Mouse (Mus musculus): ENCODE data around the gene Notch3. TPM values are rescaled to one million over a fixed set of nuclear protein-coding genes. Genes with fewer than 3 reads are reported as not detected.
"Not testable (repeated sequence)": the region's sequence is repeated elsewhere in the genome, so short reads cannot be mapped to it uniquely, and the experiment has no call there.

The Notch3 gene
- polyA plus RNA-seq (2012; rRNA removed) (0.55 and 0.66 TPM in 2 replicates), polyA plus RNA-seq (2014; fragmentation: Nextera tagmentation; extraction: Ambion mirVana) (0.22 and 0.30 TPM in 2 replicates)

GRCm38 (mm10) chr17:32166687-32167086, at the start of gene Notch3:
Gene Notch3, minus strand, starts transcription at chr17:32166852.
- no peaks in the 10 kb centered on the region for H3K9me3 ChIP-seq (ENCODE audit: control insufficient read depth, low read length)
- peak within 1 kb of the TSS; percentile 51 to 53 for H3K4me3 ChIP-seq (ENCODE audit: insufficient read depth in 1 of 2, low read depth in 2 of 2, low read length in 2 of 2)
- DNase-seq (ENCODE audit: low read depth in 3 of 3, low spot score in 3 of 3): no peak
- H3K9ac ChIP-seq (replicated peaks): no peak within 1 kb of the TSS; the same call in 1 of the 2 replicates
- ATAC-seq (ENCODE audit: insufficient read depth): peak; percentile 26; the same call in 1 of the 2 replicates
- H3K4me1 ChIP-seq (replicated peaks; ENCODE audit: control insufficient read depth in 2 of 2, insufficient read depth in 2 of 2, low read length in 1 of 2): peaks cover 11 to 14% of the 10 kb centered on the region in 2 experiments
- no peak for TF ChIP-seq CTCF (IDR thresholded peaks at IDR 0.05; ENCODE audit: low read depth)
- no peak for TF ChIP-seq EP300 (IDR thresholded peaks at IDR 0.05; ENCODE audit: low read depth)
- peaks cover 51% of the 10 kb centered on the region for H3K27me3 ChIP-seq (ENCODE audit: control insufficient read depth, insufficient read depth, low read length)
- no peaks in the 10 kb centered on the region for H3K36me3 ChIP-seq (replicated peaks; ENCODE audit: control insufficient read depth, insufficient read depth, low read depth)
- peak within 1 kb of the TSS; percentile 71 for H3K4me2 ChIP-seq (ENCODE audit: low read depth)
- H3K27ac ChIP-seq: no peak within 1 kb of the TSS
- WGBS (ENCODE audit: insufficient replicate concordance): 2% methylated on average over 38 of the region's 39 CpGs

DNA sequence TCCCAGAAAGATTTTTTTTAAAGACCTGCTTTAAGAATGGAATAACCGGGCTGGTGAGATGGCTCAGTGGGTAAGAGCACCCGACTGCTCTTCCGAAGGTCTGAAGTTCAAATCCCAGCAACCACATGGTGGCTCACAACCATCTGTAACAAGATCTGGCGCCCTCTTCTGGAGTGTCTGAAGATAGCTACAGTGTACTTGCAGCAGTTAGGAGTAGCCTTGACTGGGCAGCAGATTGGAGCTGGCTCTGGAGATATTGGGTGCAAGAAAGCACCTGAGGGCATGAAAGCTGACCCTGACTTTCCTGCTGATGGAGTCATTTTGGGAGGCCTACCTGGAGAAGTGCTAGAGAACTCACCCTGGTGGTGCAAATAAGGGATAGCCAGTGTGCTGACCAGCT, 48.9 kb upstream of the Notch3 start:
- not testable (repeated sequence) for H3K27me3 ChIP-seq (ENCODE audit: control insufficient read depth, insufficient read depth, low read length); H3K4me2 ChIP-seq (ENCODE audit: low read depth); H3K4me3 ChIP-seq (ENCODE audit: insufficient read depth in 1 of 2, low read depth in 2 of 2, low read length in 2 of 2); DNase-seq (ENCODE audit: low read depth in 3 of 3, low spot score in 3 of 3); H3K27ac ChIP-seq; H3K9ac ChIP-seq (replicated peaks); H3K9me3 ChIP-seq (ENCODE audit: control insufficient read depth, low read length); H3K4me1 ChIP-seq (replicated peaks; ENCODE audit: control insufficient read depth in 2 of 2, insufficient read depth in 2 of 2, low read length in 1 of 2)
- peaks cover 72% of the 10 kb centered on the region for H3K36me3 ChIP-seq (replicated peaks; ENCODE audit: control insufficient read depth, insufficient read depth, low read depth)
- TF ChIP-seq CTCF (IDR thresholded peaks at IDR 0.05; ENCODE audit: low read depth): peak; percentile 57
- peak; percentile 23; the same call in 1 of the 2 replicates for ATAC-seq (ENCODE audit: insufficient read depth)
- 74% methylated on average over 4 of the region's 4 CpGs for WGBS (ENCODE audit: insufficient replicate concordance)

DNA sequence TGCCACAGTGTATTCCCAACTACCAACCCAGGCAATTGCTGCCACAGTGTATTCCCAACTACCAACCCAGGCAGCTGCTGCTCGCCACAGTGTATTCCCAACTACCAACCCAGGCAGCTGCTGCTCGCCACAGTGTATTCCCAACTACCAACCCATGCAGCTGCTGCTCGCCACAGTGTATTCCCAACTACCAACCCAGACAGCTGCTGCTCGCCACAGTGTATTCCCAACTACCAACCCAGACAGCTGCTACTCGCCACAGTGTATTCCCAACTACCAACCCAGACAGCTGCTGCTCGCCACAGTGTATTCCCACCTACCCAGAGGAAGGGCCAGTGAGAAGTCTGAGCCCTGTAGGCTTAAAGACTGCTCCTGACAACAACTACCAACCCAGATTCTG, 44.9 kb upstream of the Notch3 start:
- H3K4me1 ChIP-seq (replicated peaks; ENCODE audit: control insufficient read depth in 2 of 2, insufficient read depth in 2 of 2, low read length in 1 of 2); H3K4me2 ChIP-seq (ENCODE audit: low read depth); H3K27me3 ChIP-seq (ENCODE audit: control insufficient read depth, insufficient read depth, low read length); H3K4me3 ChIP-seq (ENCODE audit: insufficient read depth in 1 of 2, low read depth in 2 of 2, low read length in 2 of 2); DNase-seq (ENCODE audit: low read depth in 3 of 3, low spot score in 3 of 3); ATAC-seq (ENCODE audit: insufficient read depth); H3K9ac ChIP-seq (replicated peaks); H3K9me3 ChIP-seq (ENCODE audit: control insufficient read depth, low read length); H3K27ac ChIP-seq: not testable (repeated sequence)
- H3K36me3 ChIP-seq (replicated peaks; ENCODE audit: control insufficient read depth, insufficient read depth, low read depth): peaks cover 81% of the 10 kb centered on the region
- 94% methylated on average over 6 of the region's 6 CpGs for WGBS (ENCODE audit: insufficient replicate concordance)

GRCm38 (mm10) chr17:32209752-32210151, 43.1 kb upstream of the Notch3 start:
- DNase-seq (ENCODE audit: low read depth in 3 of 3, low spot score in 3 of 3) (peak in 1 of 3 experiments; percentile 24), ATAC-seq (ENCODE audit: insufficient read depth) (no peak)
- TF ChIP-seq CTCF (IDR thresholded peaks at IDR 0.05; ENCODE audit: low read depth) (peak; percentile 88), EP300 (IDR thresholded peaks at IDR 0.05; ENCODE audit: low read depth) (no peak)
- H3K4me3 ChIP-seq (ENCODE audit: insufficient read depth in 1 of 2, low read depth in 2 of 2, low read length in 2 of 2): no peak overlapping the region
- H3K9ac ChIP-seq (replicated peaks): no peak overlapping the region
- no peaks in the 10 kb centered on the region for H3K4me1 ChIP-seq (replicated peaks; ENCODE audit: control insufficient read depth in 2 of 2, insufficient read depth in 2 of 2, low read length in 1 of 2)
- WGBS (ENCODE audit: insufficient replicate concordance): 74% methylated on average over 3 of the region's 3 CpGs
- H3K4me2 ChIP-seq (ENCODE audit: low read depth): no peak overlapping the region
- no peak overlapping the region for H3K27ac ChIP-seq
- H3K36me3 ChIP-seq (replicated peaks; ENCODE audit: control insufficient read depth, insufficient read depth, low read depth): peaks cover 90% of the 10 kb centered on the region
- no peaks in the 10 kb centered on the region for H3K27me3 ChIP-seq (ENCODE audit: control insufficient read depth, insufficient read depth, low read length)
- no peaks in the 10 kb centered on the region for H3K9me3 ChIP-seq (ENCODE audit: control insufficient read depth, low read length)

DNA sequence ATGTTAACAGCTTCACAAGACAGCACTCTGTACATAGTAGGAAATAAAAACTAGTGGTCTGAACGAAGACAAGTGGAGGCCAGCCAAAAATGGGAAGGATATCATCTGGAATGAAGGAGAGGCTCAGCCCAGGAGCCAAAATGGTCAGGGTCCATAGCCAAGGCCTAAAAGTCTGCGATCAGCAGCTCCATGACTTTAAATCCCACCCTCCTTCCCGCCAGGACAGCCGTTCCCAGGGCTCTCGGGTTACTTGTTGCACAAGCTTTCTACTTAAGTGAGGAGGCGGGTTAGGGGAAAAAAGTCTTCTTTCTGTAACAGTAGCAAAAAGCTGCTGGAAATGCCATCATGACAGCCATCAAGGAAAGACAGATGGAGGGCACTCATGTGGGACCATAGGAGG, 42.5 kb upstream of the Notch3 start:
- peaks cover 89% of the 10 kb centered on the region for H3K36me3 ChIP-seq (replicated peaks; ENCODE audit: control insufficient read depth, insufficient read depth, low read depth)
- ATAC-seq (ENCODE audit: insufficient read depth) (no peak), DNase-seq (ENCODE audit: low read depth in 3 of 3, low spot score in 3 of 3) (no peak)
- no peak overlapping the region for H3K4me3 ChIP-seq (ENCODE audit: insufficient read depth in 1 of 2, low read depth in 2 of 2, low read length in 2 of 2)
- H3K4me1 ChIP-seq (replicated peaks; ENCODE audit: control insufficient read depth in 2 of 2, insufficient read depth in 2 of 2, low read length in 1 of 2): no peaks in the 10 kb centered on the region
- 82% methylated on average over 6 of the region's 6 CpGs for WGBS (ENCODE audit: insufficient replicate concordance)
- no peaks in the 10 kb centered on the region for H3K9me3 ChIP-seq (ENCODE audit: control insufficient read depth, low read length)
- no peaks in the 10 kb centered on the region for H3K27me3 ChIP-seq (ENCODE audit: control insufficient read depth, insufficient read depth, low read length)
- H3K4me2 ChIP-seq (ENCODE audit: low read depth): no peak overlapping the region
- TF ChIP-seq EP300 (IDR thresholded peaks at IDR 0.05; ENCODE audit: low read depth) (no peak), CTCF (IDR thresholded peaks at IDR 0.05; ENCODE audit: low read depth) (no peak)
- no peak overlapping the region for H3K27ac ChIP-seq
- no peak overlapping the region for H3K9ac ChIP-seq (replicated peaks)
